Mouse (Mus musculus) CH12F3 (cell line): ENCODE data around the gene Trpc5os.

Experiments used
- in situ Hi-C: fragments of 300-500 bp; cut with MboI; formaldehyde crosslinking; loops from 2 replicates; pipeline ENCODE4 v1.14.3; 2020; ENCODE audit warnings: low sequenced_read_pairs

Trpc5os gene

GRCm38 (mm10) chrX:144456281-144456680, at the start of gene Trpc5os:
Trpc5os (plus strand) TSS chrX:144456581.
- in situ Hi-C loops = no loop called here

- in situ Hi-C loops = no loop called here
Observed at GRCm38 (mm10) chrX:144408036-144408435, 48.3 kb upstream of the Trpc5os start.

GRCm38 (mm10) chrX:144420259-144420658, 36.1 kb upstream of the Trpc5os start:
- in situ Hi-C loops = no loop called here

GRCm38 (mm10) chrX:144421091-144421490, 35.3 kb upstream of the Trpc5os start:
- in situ Hi-C loops = no loop called here

- in situ Hi-C loops = no loop called here
Observed at GRCm38 (mm10) chrX:144423848-144424247, 32.5 kb upstream of the Trpc5os start.

- in situ Hi-C loops = no loop called here
Observed at GRCm38 (mm10) chrX:144464416-144464815, 8.0 kb downstream of the Trpc5os start.

- in situ Hi-C loops = no loop called here
Observed at GRCm38 (mm10) chrX:144491394-144491793, 35.0 kb downstream of the Trpc5os start.

- in situ Hi-C loops = no loop called here
Observed at GRCm38 (mm10) chrX:144523239-144523638, 66.9 kb downstream of the Trpc5os start.

- in situ Hi-C loops = no loop called here
Observed at GRCm38 (mm10) chrX:144526042-144526441, 69.7 kb downstream of the Trpc5os start.
